Mouse (Mus musculus): ENCODE measurements around the gene Dcun1d3. TPM values are rescaled to one million over a fixed set of nuclear protein-coding genes. Genes with fewer than 3 reads are reported as not detected.

Gene Dcun1d3
- polyA plus RNA-seq, 1 experiment from 2014 or later, result 7.0 TPM

DNA sequence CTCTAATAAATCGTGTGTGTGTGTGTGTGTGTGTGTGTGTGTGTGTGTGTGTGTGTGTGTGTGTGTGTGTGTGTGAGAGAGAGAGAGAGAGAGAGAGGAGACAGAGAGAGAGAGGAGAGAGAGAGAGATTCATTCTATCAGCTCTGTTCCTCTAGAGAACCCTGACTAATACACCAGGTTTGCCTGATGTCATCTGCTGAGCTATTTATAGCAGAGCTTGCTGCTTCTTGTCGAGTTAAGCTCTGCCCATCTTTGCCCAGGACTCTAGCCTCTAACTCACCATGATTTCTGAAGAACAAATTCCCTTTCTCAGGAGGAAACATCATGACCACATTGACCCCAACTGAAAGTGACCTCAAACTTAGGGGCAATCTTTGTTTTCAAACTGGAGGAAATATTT, 24.4 kb upstream of the Dcun1d3 start:
- Histone ChIP-seq H3K9me3 (replicated peaks; ENCODE audit: low read length) (no peaks in the 10 kb centered on the region), H3K4me2 (ENCODE audit: low read length) (no peak overlapping the region), H3K4me1 (replicated peaks; ENCODE audit: insufficient read depth, low read length) (no peaks in the 10 kb centered on the region), H3K27ac (no peak overlapping the region), H3K36me3 (ENCODE audit: insufficient read depth, low read length) (no peaks in the 10 kb centered on the region), H3K4me3 (replicated peaks; ENCODE audit: low read depth, low read length) (no peak overlapping the region), H3K27me3 (ENCODE audit: insufficient read depth, low read length) (no peaks in the 10 kb centered on the region), H3K9ac (ENCODE audit: low read depth, low read length) (no peak overlapping the region)
- TF ChIP-seq CTCF (IDR thresholded peaks at IDR 0.05; ENCODE audit: low read depth), result no peak
- 62% methylated on average over 2 of the region's 2 CpGs for WGBS
- no peak for ATAC-seq (replicated peaks; ENCODE audit: low FRiP score, low read depth)
- no peak for DNase-seq (ENCODE audit: low spot score)

DNA sequence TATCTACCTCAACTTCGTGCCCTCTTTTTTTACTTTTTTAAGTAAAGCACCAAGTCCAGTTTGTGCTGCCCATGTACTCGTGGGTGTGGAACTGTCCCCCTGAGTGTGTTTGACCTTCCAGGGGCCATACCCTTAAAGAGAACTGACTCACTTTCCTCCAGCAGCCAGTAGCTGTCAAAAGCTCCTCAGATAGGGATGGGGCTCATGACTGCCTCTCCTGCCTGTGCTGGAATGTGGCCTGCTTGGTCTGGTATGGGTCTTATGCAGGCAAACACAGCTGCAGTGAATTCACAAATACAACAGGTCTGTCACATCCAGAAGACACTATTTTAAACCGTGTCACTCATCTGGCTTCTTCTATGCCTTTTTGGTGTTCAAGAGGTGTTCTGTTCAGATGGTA, 15.6 kb upstream of the Dcun1d3 start:
- Histone ChIP-seq H3K4me3 (replicated peaks; ENCODE audit: low read depth, low read length) (no peak overlapping the region), H3K36me3 (ENCODE audit: insufficient read depth, low read length) (no peaks in the 10 kb centered on the region), H3K27me3 (ENCODE audit: insufficient read depth, low read length) (no peaks in the 10 kb centered on the region), H3K4me1 (replicated peaks; ENCODE audit: insufficient read depth, low read length) (no peaks in the 10 kb centered on the region), H3K27ac (no peak overlapping the region), H3K4me2 (ENCODE audit: low read length) (no peak overlapping the region), H3K9me3 (replicated peaks; ENCODE audit: low read length) (no peaks in the 10 kb centered on the region), H3K9ac (ENCODE audit: low read depth, low read length) (no peak overlapping the region)
- no peak for ATAC-seq (replicated peaks; ENCODE audit: low FRiP score, low read depth)
- WGBS, result 72% methylated on average over 3 of the region's 3 CpGs
- no peak for TF ChIP-seq CTCF (IDR thresholded peaks at IDR 0.05; ENCODE audit: low read depth)
- DNase-seq (ENCODE audit: low spot score), result no peak

DNA sequence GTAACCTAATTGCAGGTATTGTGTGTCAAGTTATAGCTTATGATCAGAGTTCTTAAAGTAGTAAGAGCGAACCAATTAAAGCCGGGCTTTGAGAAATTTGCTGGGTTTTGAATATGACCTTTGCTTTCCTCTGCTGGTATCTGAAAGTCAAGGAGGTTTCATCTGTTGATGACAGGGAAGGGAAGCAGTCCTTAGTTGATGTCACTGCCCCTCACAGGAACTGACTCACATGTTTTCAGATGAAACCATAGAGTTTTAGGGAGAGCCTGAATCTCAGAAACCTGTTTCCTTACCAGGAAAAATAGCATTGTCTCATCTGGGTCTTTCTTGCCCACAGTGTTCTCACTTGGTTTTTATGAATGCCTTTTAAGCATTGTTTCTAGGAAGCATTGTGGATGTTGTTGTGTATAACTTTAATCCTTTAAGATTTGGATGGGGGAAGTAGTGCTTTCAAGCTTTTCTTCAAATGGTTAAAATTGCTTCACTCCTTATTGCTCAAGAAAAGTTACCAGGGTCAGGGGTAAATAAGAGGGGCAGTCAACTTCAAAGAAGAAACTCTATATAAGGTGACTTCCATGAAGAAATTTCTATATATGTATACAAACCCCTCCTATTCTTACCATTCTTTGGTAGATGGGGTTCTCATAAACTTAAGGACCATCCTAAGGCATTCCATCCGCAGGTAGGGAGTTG, 10.6 kb upstream of the Dcun1d3 start:
- no peaks in the 10 kb centered on the region for H3K9me3 ChIP-seq (replicated peaks; ENCODE audit: low read length)
- DNase-seq (ENCODE audit: low spot score), result no peak
- WGBS, result 86% methylated on average over 3 of the region's 3 CpGs
- H3K4me1 ChIP-seq (replicated peaks; ENCODE audit: insufficient read depth, low read length), result no peaks in the 10 kb centered on the region
- H3K27ac ChIP-seq, result no peak overlapping the region
- H3K4me2 ChIP-seq (ENCODE audit: low read length), result no peak overlapping the region
- no peaks in the 10 kb centered on the region for H3K27me3 ChIP-seq (ENCODE audit: insufficient read depth, low read length)
- no peak overlapping the region for H3K4me3 ChIP-seq (replicated peaks; ENCODE audit: low read depth, low read length)
- no peak overlapping the region for H3K9ac ChIP-seq (ENCODE audit: low read depth, low read length)
- no peaks in the 10 kb centered on the region for H3K36me3 ChIP-seq (ENCODE audit: insufficient read depth, low read length)
- ATAC-seq (replicated peaks; ENCODE audit: low FRiP score, low read depth), result no peak
- no peak for TF ChIP-seq CTCF (IDR thresholded peaks at IDR 0.05; ENCODE audit: low read depth)

DNA sequence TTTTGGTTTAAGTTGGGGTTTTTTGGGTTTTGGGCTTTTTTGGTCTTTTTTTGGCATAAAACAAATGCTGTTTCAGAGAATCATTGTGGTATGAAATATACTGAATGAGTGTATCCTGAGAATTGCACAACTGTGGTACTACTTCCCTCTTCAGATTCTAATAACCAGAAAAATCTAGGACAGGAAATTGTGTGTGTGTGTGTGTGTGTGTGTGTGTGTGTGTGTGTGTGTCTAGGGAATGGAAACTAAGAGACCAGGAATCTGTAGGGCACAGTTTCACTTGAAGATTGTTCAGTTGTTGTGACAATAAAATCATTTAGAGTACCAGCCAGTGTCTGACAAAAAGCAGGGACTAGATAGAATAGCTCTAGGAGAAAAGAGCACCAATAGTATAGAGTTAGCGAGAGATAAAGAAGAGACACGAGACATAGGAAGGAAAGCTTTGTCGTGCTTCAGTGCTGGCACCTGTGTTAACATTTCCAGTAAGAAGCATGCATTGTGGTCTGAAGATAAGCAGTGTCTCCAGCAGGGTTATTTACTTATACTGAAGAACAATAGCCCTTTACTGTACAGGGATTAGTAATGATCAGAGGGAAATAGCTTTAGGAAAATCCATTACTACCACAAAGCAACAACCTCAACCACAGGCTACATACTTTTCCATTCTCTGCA, 3.4 kb upstream of the Dcun1d3 start:
- Histone ChIP-seq H3K4me2 (ENCODE audit: low read length) (no peak overlapping the region), H3K4me3 (replicated peaks; ENCODE audit: low read depth, low read length) (no peak overlapping the region), H3K27me3 (ENCODE audit: insufficient read depth, low read length) (no peaks in the 10 kb centered on the region), H3K4me1 (replicated peaks; ENCODE audit: insufficient read depth, low read length) (0 out of 2 replicates have a peak, but pooled peaks cover 2% of the 10 kb centered on the region), H3K36me3 (ENCODE audit: insufficient read depth, low read length) (no peaks in the 10 kb centered on the region), H3K9me3 (replicated peaks; ENCODE audit: low read length) (no peaks in the 10 kb centered on the region), H3K27ac (no peak overlapping the region), H3K9ac (ENCODE audit: low read depth, low read length) (no peak overlapping the region)
- 59% methylated on average over 3 of the region's 3 CpGs for WGBS
- DNase-seq (ENCODE audit: low spot score), result no peak
- ATAC-seq (replicated peaks; ENCODE audit: low FRiP score, low read depth), result no peak
- no peak for TF ChIP-seq CTCF (IDR thresholded peaks at IDR 0.05; ENCODE audit: low read depth)

DNA sequence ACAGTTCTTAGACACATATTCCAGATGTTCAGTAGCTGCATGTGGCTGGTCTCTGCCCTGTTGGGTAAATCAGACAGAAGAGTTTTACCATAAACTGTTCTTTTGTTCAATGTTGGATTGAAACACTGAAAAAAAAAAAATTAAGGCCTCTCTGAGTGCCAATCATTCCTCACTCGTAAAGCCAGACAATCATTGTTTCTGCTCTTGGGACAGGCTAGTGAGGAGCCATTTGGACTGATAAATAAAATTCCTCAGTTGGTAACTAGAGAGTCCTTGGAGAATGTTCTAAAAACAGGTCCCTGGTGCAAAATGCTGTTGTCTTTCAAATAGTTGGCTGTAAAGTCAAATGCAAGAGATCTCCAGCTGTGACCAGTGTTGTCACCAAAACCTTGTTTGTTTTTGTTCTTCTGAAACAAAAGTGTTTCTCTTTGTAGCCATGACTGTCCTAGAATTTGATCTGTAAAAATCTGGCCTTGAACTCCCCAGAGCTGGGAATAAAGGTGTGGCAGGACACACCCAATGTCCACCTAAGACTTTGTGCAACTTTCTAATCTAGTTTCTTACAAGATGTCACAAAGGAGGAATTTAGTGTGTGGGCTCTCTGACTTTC, 2.3 kb upstream of the Dcun1d3 start:
- no peak for TF ChIP-seq CTCF (IDR thresholded peaks at IDR 0.05; ENCODE audit: low read depth)
- ATAC-seq (replicated peaks; ENCODE audit: low FRiP score, low read depth) (no peak), DNase-seq (ENCODE audit: low spot score) (no peak)
- Histone ChIP-seq H3K36me3 (ENCODE audit: insufficient read depth, low read length) (no peaks in the 10 kb centered on the region), H3K27ac (no peak overlapping the region), H3K9ac (ENCODE audit: low read depth, low read length) (no peak overlapping the region), H3K9me3 (replicated peaks; ENCODE audit: low read length) (no peaks in the 10 kb centered on the region), H3K4me3 (replicated peaks; ENCODE audit: low read depth, low read length) (no peak overlapping the region), H3K4me1 (replicated peaks; ENCODE audit: insufficient read depth, low read length) (0 out of 2 replicates have a peak, but pooled peaks cover 6% of the 10 kb centered on the region), H3K27me3 (ENCODE audit: insufficient read depth, low read length) (no peaks in the 10 kb centered on the region), H3K4me2 (ENCODE audit: low read length) (no peak overlapping the region)
- 73% methylated on average over 1 of the region's 1 CpGs for WGBS

DNA sequence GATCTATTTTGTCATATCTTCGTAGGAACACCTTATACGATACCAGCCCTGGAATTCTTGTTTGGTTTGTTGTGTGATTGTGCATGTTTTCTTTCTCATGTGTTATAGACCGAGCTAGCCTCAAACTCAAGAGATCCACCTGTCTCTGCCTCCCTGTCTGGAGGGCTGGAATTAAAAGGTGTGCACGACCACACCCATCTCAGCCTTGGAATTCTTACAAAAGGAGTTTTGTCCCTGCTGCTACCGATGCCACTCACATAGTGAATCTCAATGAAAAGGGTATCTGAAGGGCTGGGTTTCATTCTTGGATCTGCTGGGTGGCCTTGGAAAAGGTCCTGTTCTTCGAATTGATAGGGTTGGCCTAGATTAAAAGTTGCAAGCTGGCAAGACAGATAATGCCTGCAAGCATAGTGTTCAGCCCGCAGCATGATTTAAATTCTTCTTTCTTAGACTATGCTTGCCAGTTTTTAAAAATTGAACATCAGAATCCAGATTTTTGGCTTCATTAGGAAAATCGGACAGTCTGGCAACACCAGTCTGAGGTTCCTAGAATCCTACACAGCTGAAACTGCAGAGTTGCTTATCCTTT, 1.5 kb upstream of the Dcun1d3 start:
- no peaks in the 10 kb centered on the region for H3K36me3 ChIP-seq (ENCODE audit: insufficient read depth, low read length)
- no peak overlapping the region for H3K4me2 ChIP-seq (ENCODE audit: low read length)
- H3K27ac ChIP-seq, result no peak overlapping the region
- H3K4me1 ChIP-seq (replicated peaks; ENCODE audit: insufficient read depth, low read length), result 0 out of 2 replicates have a peak, but pooled peaks cover 6% of the 10 kb centered on the region
- no peaks in the 10 kb centered on the region for H3K9me3 ChIP-seq (replicated peaks; ENCODE audit: low read length)
- 93% methylated on average over 8 of the region's 8 CpGs for WGBS
- no peak overlapping the region for H3K9ac ChIP-seq (ENCODE audit: low read depth, low read length)
- DNase-seq (ENCODE audit: low spot score) (no peak), ATAC-seq (replicated peaks; ENCODE audit: low FRiP score, low read depth) (no peak)
- H3K27me3 ChIP-seq (ENCODE audit: insufficient read depth, low read length), result no peaks in the 10 kb centered on the region
- no peak for TF ChIP-seq CTCF (IDR thresholded peaks at IDR 0.05; ENCODE audit: low read depth)
- no peak overlapping the region for H3K4me3 ChIP-seq (replicated peaks; ENCODE audit: low read depth, low read length)
